Mouse (Mus musculus) cerebellum, adult 18-20 months (tissue): ENCODE data around the gene Itpk1.

Source experiments
- DNase-seq, 2 experiments: peaks; one replicate each; pipeline ENCODE4 v3.0.0; 2021

Itpk1 gene

GRCm38 (mm10) chr12:102545122-102545521 lies 159.6 kb downstream of the Itpk1 start:
- DNase-seq = no peak

- no peak for DNase-seq
Measured at GRCm38 (mm10) chr12:102541168-102541567, 163.6 kb downstream of the Itpk1 start.

- no peak for DNase-seq
Measured at GRCm38 (mm10) chr12:102540278-102540677, 164.5 kb downstream of the Itpk1 start.

GRCm38 (mm10) chr12:102535796-102536195 lies 168.9 kb downstream of the Itpk1 start:
- DNase-seq = no peak

GRCm38 (mm10) chr12:102527989-102528388 lies 176.7 kb downstream of the Itpk1 start:
- DNase-seq = no peak

- peak; percentile 35 to 39 for DNase-seq
Measured at GRCm38 (mm10) chr12:102524760-102525159, 180.0 kb downstream of the Itpk1 start.

- no peak for DNase-seq
Measured at GRCm38 (mm10) chr12:102524216-102524615, 180.5 kb downstream of the Itpk1 start.

GRCm38 (mm10) chr12:102521777-102522319 lies 182.9 kb downstream of the Itpk1 start:
- peak; percentile 18 to 38 for DNase-seq

- no peak for DNase-seq
Measured at GRCm38 (mm10) chr12:102519929-102520720, 184.6 kb downstream of the Itpk1 start.
